Mouse (Mus musculus) intestine, embryonic 14.5 days (tissue): ENCODE results near the gene Pld1. TPM values are rescaled to one million over a fixed set of nuclear protein-coding genes. Genes with fewer than 3 reads are reported as not detected.

ENCODE experiments used
- ATAC-seq: fragments of 200-750 bp; cut with Nextera tagmentation; replicated peaks from 2 replicates; pipeline ENCODE4 v1.8.0; 2017; ENCODE audit warnings: low read depth, moderate number of reproducible peaks, moderate TSS enrichment, moderate library complexity; ENCODE audit not compliant: low FRiP score, low TSS enrichment
- DNase-seq: peaks from one replicate; pipeline ENCODE4 v3.0.0-alpha.2; 2018; ENCODE audit warnings: low spot score
- H3K27ac ChIP-seq: fragments of 300-500 bp; sonication (generic); 2 replicates; pipeline ENCODE4 v1.5.1; 2014; ENCODE audit warnings: low read depth, mild to moderate bottlenecking, control low read depth
- H3K27me3 ChIP-seq: fragments of 300-500 bp; sonication (generic); replicated peaks from 2 replicates; pipeline ENCODE4 v1.6.1; 2014; ENCODE audit warnings: low read length, control low read depth; ENCODE audit not compliant: control insufficient read depth, insufficient read depth
- H3K36me3 ChIP-seq: fragments of 300-500 bp; sonication (generic); 2 replicates; pipeline ENCODE4 v1.6.1; 2014; ENCODE audit warnings: low read length, control low read depth; ENCODE audit not compliant: control insufficient read depth, insufficient read depth
- H3K4me1 ChIP-seq: fragments of 300-500 bp; sonication (generic); replicated peaks from 2 replicates; pipeline ENCODE4 v1.6.1; 2014; ENCODE audit warnings: low read length, control low read depth, mixed read lengths; ENCODE audit not compliant: control insufficient read depth, insufficient read depth
- H3K4me2 ChIP-seq: fragments of 300-500 bp; sonication (generic); 2 replicates; pipeline ENCODE4 v1.6.1; 2014; ENCODE audit warnings: low read length
- H3K4me3 ChIP-seq: fragments of 300-500 bp; sonication (generic); 2 replicates; pipeline ENCODE4 v1.5.1; 2014; ENCODE audit warnings: low read depth, low read length, control low read depth, mixed read lengths
- H3K9ac ChIP-seq: fragments of 300-500 bp; sonication (generic); 2 replicates; pipeline ENCODE4 v1.6.1; 2014; ENCODE audit warnings: mild to moderate bottlenecking, low read length
- H3K9me3 ChIP-seq: fragments of 300-500 bp; sonication (generic); 2 replicates; pipeline ENCODE4 v1.6.1; 2016; ENCODE audit warnings: low read length, control low read depth; ENCODE audit not compliant: control insufficient read depth
- WGBS: fragments of 180-500 bp; shearing (Covaris S2); extraction: QIAGEN DNeasy Blood & Tissue Kit; methylation state at CpG from one replicate; pipeline ENCODE4 v1.1.7; 2014; 5-methylcytosine and 5-hydroxymethylcytosine counted together
- polyA plus RNA-seq: library from polyadenylated mRNA; unstranded; fragments of >200 nt; fragmentation: Nextera tagmentation; extraction: Ambion mirVana; gene quantifications from 2 replicates; pipeline ENCODE4 v1.2.1, GENCODE M21; 2014

Gene Pld1
- polyA plus RNA-seq, 1 experiment from 2014 or later = 7.9 TPM

GRCm38 (mm10) chr3:27950726-27951125 is 12.2 kb downstream of the Pld1 start:
- H3K27me3 ChIP-seq = no peaks in the 10 kb centered on the region
- no peak overlapping the region for H3K9ac ChIP-seq
- no peak overlapping the region for H3K4me2 ChIP-seq
- WGBS = 92% methylated on average over 2 of the region's 2 CpGs
- ATAC-seq = no peak
- no peaks in the 10 kb centered on the region for H3K4me1 ChIP-seq
- no peaks in the 10 kb centered on the region for H3K36me3 ChIP-seq
- no peaks in the 10 kb centered on the region for H3K9me3 ChIP-seq
- H3K4me3 ChIP-seq = no peak overlapping the region
- H3K27ac ChIP-seq = no peak overlapping the region
- DNase-seq = no peak

DNA sequence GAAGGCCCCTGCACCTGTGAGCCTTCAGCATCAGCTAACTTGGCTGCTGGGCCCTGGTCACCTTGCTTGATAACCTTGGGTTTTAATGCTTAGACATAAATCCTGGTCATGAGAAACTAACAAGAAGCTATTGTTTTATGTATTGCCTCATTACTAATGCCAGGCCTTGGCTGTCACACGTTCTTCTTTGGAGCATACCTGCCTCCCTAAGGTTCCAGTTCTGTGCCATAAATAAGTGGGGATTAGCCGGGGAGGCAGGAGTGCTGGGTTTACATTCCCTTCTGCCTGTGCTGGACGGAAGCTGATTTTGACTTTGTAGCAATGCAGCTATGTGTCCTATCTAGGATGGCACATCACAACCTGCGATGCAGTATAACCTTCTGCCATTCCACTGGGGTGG is 13.2 kb downstream of the Pld1 start:
- no peak overlapping the region for H3K27ac ChIP-seq
- no peaks in the 10 kb centered on the region for H3K27me3 ChIP-seq
- no peaks in the 10 kb centered on the region for H3K36me3 ChIP-seq
- H3K9me3 ChIP-seq = no peaks in the 10 kb centered on the region
- ATAC-seq (no peak), DNase-seq (no peak)
- no peak overlapping the region for H3K4me3 ChIP-seq
- no peak overlapping the region for H3K9ac ChIP-seq
- WGBS = 76% methylated on average over 4 of the region's 4 CpGs
- no peaks in the 10 kb centered on the region for H3K4me1 ChIP-seq
- no peak overlapping the region for H3K4me2 ChIP-seq

- no peak for DNase-seq
- Histone ChIP-seq H3K4me2 (no peak overlapping the region), H3K36me3 (no peaks in the 10 kb centered on the region), H3K27me3 (no peaks in the 10 kb centered on the region), H3K4me1 (no peaks in the 10 kb centered on the region), H3K27ac (no peak overlapping the region), H3K9ac (no peak overlapping the region), H3K9me3 (no peaks in the 10 kb centered on the region), H3K4me3 (no peak overlapping the region)
- no peak for ATAC-seq
- 71% methylated on average over 1 of the region's 1 CpGs for WGBS
Observed at GRCm38 (mm10) chr3:27956006-27956405, 17.5 kb downstream of the Pld1 start.

GRCm38 (mm10) chr3:27959221-27959620 is 20.7 kb downstream of the Pld1 start:
- WGBS = 89% methylated on average over 6 of the region's 6 CpGs
- ATAC-seq = no peak

GRCm38 (mm10) chr3:27961162-27961561 is 22.7 kb downstream of the Pld1 start:
- H3K9me3 ChIP-seq = no peaks in the 10 kb centered on the region
- no peaks in the 10 kb centered on the region for H3K36me3 ChIP-seq
- no peak for ATAC-seq
- no peak overlapping the region for H3K27ac ChIP-seq
- no peak overlapping the region for H3K4me2 ChIP-seq
- no peak overlapping the region for H3K9ac ChIP-seq
- H3K4me1 ChIP-seq = no peaks in the 10 kb centered on the region
- 79% methylated on average over 3 of the region's 3 CpGs for WGBS
- H3K27me3 ChIP-seq = no peaks in the 10 kb centered on the region
- H3K4me3 ChIP-seq = no peak overlapping the region
- no peak for DNase-seq

More at GRCm38 (mm10) chr3:27959221-27959620, 20.7 kb downstream of the Pld1 start:
- Histone ChIP-seq H3K9ac (no peak overlapping the region), H3K4me2 (no peak overlapping the region), H3K36me3 (no peaks in the 10 kb centered on the region), H3K4me1 (no peaks in the 10 kb centered on the region), H3K4me3 (no peak overlapping the region), H3K27me3 (no peaks in the 10 kb centered on the region), H3K27ac (no peak overlapping the region), H3K9me3 (no peaks in the 10 kb centered on the region)
- no peak for DNase-seq

DNA sequence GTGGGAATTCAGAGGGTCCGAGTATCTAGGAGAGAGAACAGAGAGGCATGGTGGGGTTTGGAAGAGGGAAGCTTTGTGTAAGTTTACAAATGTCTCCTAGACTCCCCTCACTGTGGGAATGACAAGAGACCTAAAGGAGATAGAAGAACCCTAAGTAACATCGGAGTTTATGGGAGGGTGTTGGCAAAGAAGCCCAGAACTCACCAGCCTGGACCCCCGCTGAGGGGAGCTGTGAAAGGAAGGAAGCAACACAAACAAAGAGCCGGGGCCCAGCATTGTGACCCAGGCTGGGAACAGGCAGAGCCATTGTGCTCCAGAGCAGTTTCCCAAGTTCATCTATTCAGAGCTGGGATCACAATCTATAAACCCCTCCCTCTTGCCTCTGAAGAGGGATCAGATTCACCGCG is 25.3 kb downstream of the Pld1 start:
- no peaks in the 10 kb centered on the region for H3K36me3 ChIP-seq
- H3K27ac ChIP-seq = no peak overlapping the region
- ATAC-seq = no peak
- no peaks in the 10 kb centered on the region for H3K4me1 ChIP-seq
- H3K4me3 ChIP-seq = no peak overlapping the region
- WGBS = 36% methylated on average over 6 of the region's 6 CpGs
- DNase-seq = no peak
- no peaks in the 10 kb centered on the region for H3K27me3 ChIP-seq
- H3K9me3 ChIP-seq = no peaks in the 10 kb centered on the region
- no peak overlapping the region for H3K4me2 ChIP-seq
- no peak overlapping the region for H3K9ac ChIP-seq

GRCm38 (mm10) chr3:27968671-27969070 is 30.2 kb downstream of the Pld1 start:
- Histone ChIP-seq H3K4me1 (no peaks in the 10 kb centered on the region), H3K4me2 (no peak overlapping the region), H3K27me3 (no peaks in the 10 kb centered on the region), H3K27ac (no peak overlapping the region), H3K9ac (no peak overlapping the region), H3K36me3 (no peaks in the 10 kb centered on the region), H3K9me3 (no peaks in the 10 kb centered on the region), H3K4me3 (no peak overlapping the region)
- ATAC-seq (no peak), DNase-seq (no peak)
- WGBS = 83% methylated on average over 8 of the region's 8 CpGs

GRCm38 (mm10) chr3:27973936-27974335 is 35.4 kb downstream of the Pld1 start:
- H3K9me3 ChIP-seq = no peaks in the 10 kb centered on the region
- peak; percentile 42 for DNase-seq
- ATAC-seq = no peak
- no peak overlapping the region for H3K4me3 ChIP-seq
- no peak overlapping the region for H3K9ac ChIP-seq
- no peaks in the 10 kb centered on the region for H3K27me3 ChIP-seq
- H3K4me1 ChIP-seq = no peaks in the 10 kb centered on the region
- H3K36me3 ChIP-seq = no peaks in the 10 kb centered on the region
- 86% methylated on average over 7 of the region's 7 CpGs for WGBS
- no peak overlapping the region for H3K27ac ChIP-seq
- no peak overlapping the region for H3K4me2 ChIP-seq

DNA sequence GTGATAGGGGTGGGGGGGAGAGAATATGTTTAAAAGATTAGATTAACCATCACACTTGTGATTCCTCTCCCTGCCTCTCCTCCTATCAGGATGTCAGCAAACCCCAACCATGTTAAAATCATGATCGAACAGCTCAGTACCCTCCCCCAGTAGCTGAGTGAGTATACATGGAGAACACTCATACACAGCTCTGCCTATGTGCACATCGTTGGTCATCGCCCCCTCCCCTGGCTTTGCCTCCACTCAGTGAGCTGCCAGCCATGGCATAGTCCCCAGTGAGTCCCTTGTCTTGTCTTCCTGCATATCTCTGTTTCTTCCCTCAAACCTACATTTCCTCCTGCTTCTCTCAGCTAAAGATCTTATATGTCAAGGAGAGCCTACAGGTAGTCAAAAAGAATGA is 36.5 kb downstream of the Pld1 start:
- Histone ChIP-seq H3K27ac (no peak overlapping the region), H3K4me3 (no peak overlapping the region), H3K4me1 (no peaks in the 10 kb centered on the region), H3K9ac (no peak overlapping the region), H3K9me3 (no peaks in the 10 kb centered on the region), H3K36me3 (no peaks in the 10 kb centered on the region), H3K27me3 (no peaks in the 10 kb centered on the region), H3K4me2 (no peak overlapping the region)
- ATAC-seq = no peak
- DNase-seq = peak; percentile 23
- WGBS = 87% methylated on average over 3 of the region's 3 CpGs
